Mouse (Mus musculus): ENCODE data around the gene Slc44a2.

DNA sequence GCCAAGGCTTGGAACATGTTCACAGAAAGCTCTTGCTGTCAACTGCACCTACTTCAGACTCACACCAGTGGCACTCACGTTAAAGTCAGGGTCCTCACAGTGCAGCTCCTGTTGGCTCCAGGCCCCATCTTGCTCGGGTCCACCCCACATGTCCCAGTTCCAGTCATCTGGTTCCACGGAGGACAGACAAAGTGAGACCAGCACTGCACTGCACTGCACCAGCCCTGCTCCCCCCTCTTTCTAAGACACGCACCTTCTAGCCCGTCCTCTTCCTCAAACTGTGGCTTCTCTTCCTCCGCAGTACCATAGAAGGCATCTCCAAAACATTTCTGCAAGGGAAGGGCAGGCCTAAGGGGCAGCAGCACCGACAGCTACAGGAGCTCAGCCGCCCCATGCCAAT lies 44.2 kb upstream of the Slc44a2 start:
- TF ChIP-seq POLR2A (IDR thresholded peaks at IDR 0.05; ENCODE audit: insufficient read length, low read depth) (no peak), USF1 (IDR thresholded peaks at IDR 0.05; ENCODE audit: low read depth) (no peak), CEBPB (IDR thresholded peaks at IDR 0.05; ENCODE audit: insufficient read depth, poor library complexity, severe bottlenecking) (no peak), POLR2AphosphoS2 (IDR thresholded peaks at IDR 0.05; ENCODE audit: insufficient read length, low read depth) (no peak), TCF12 (IDR thresholded peaks at IDR 0.05; ENCODE audit: insufficient read depth, poor library complexity, severe bottlenecking) (no peak), MYOG (IDR thresholded peaks at IDR 0.05; ENCODE audit: control insufficient read depth in 1 of 3, insufficient read depth in 1 of 3, insufficient read length in 2 of 3, low read depth in 2 of 3) (no peak)

All from myocyte (in vitro differentiated cells).